Mouse (Mus musculus): ENCODE data around the gene Acads.
"Not testable (repeated sequence)": the region's sequence is repeated elsewhere in the genome, so short reads cannot be mapped to it uniquely, and the experiment has no call there.

Acads gene

GRCm38 (mm10) chr5:115149675-115150459 is 30.7 kb upstream of the Acads start:
- no peak for DNase-seq (ENCODE audit: low read depth)

GRCm38 (mm10) chr5:115148872-115149271 is 29.7 kb upstream of the Acads start:
- not testable (repeated sequence) for DNase-seq (ENCODE audit: low read depth)

GRCm38 (mm10) chr5:115148378-115148777 is 29.2 kb upstream of the Acads start:
- no peak for DNase-seq (ENCODE audit: low read depth)

GRCm38 (mm10) chr5:115147388-115147787 is 28.2 kb upstream of the Acads start:
- no peak for DNase-seq (ENCODE audit: low read depth)

- DNase-seq (ENCODE audit: low read depth), result no peak
Observed at GRCm38 (mm10) chr5:115146747-115147130, 27.6 kb upstream of the Acads start.

- DNase-seq (ENCODE audit: low read depth), result no peak
Observed at GRCm38 (mm10) chr5:115145976-115146746, 27.0 kb upstream of the Acads start.

- DNase-seq (ENCODE audit: low read depth), result no peak
Observed at GRCm38 (mm10) chr5:115145253-115145968, 26.3 kb upstream of the Acads start.

GRCm38 (mm10) chr5:115144471-115144870 is 25.3 kb upstream of the Acads start:
- DNase-seq (ENCODE audit: low read depth), result no peak

- no peak for DNase-seq (ENCODE audit: low read depth)
Observed at GRCm38 (mm10) chr5:115143552-115143951, 24.4 kb upstream of the Acads start.

GRCm38 (mm10) chr5:115142166-115142697 is 23.1 kb upstream of the Acads start:
- DNase-seq (ENCODE audit: low read depth), result no peak

GRCm38 (mm10) chr5:115140726-115141125 is 21.6 kb upstream of the Acads start:
- DNase-seq (ENCODE audit: low read depth), result no peak

- no peak for DNase-seq (ENCODE audit: low read depth)
Observed at GRCm38 (mm10) chr5:115139124-115139523, 20.0 kb upstream of the Acads start.

GRCm38 (mm10) chr5:115134234-115135165 is 15.4 kb upstream of the Acads start, which contains the start of gene Unc119b:
Gene Unc119b, minus strand, starts transcription at chr5:115134975.
- peak; percentile 77 for DNase-seq (ENCODE audit: low read depth)

- DNase-seq (ENCODE audit: low read depth), result no peak
Observed at GRCm38 (mm10) chr5:115133358-115134066, 14.4 kb upstream of the Acads start.

- DNase-seq (ENCODE audit: low read depth), result no peak
Observed at GRCm38 (mm10) chr5:115132465-115132864, 13.3 kb upstream of the Acads start.

GRCm38 (mm10) chr5:115129328-115129727 is 10.2 kb upstream of the Acads start:
- no peak for DNase-seq (ENCODE audit: low read depth)

- no peak for DNase-seq (ENCODE audit: low read depth)
Observed at GRCm38 (mm10) chr5:115127421-115128179, 8.5 kb upstream of the Acads start.

GRCm38 (mm10) chr5:115126578-115127312 is 7.6 kb upstream of the Acads start:
- DNase-seq (ENCODE audit: low read depth), result peak; percentile 25
